Mouse (Mus musculus): ENCODE results near the gene Pid1.

The Pid1 gene

GRCm38 (mm10) chr1:84077023-84077422 lies 287.0 kb downstream of the Pid1 start:
- no peak for DNase-seq (ENCODE audit: low read depth, low spot score)

GRCm38 (mm10) chr1:84056884-84057630 lies 306.9 kb downstream of the Pid1 start:
- peak; percentile 51 for DNase-seq (ENCODE audit: low read depth, low spot score)

GRCm38 (mm10) chr1:84056306-84056705 lies 307.7 kb downstream of the Pid1 start:
- no peak for DNase-seq (ENCODE audit: low read depth, low spot score)

- no peak for DNase-seq (ENCODE audit: low read depth, low spot score)
Observed at GRCm38 (mm10) chr1:84025746-84026145, 338.2 kb downstream of the Pid1 start.

GRCm38 (mm10) chr1:84012871-84013375 lies 351.1 kb downstream of the Pid1 start:
- DNase-seq (ENCODE audit: low read depth, low spot score) = no peak

- DNase-seq (ENCODE audit: low read depth, low spot score) = no peak
Observed at GRCm38 (mm10) chr1:84002630-84003029, 361.4 kb downstream of the Pid1 start.
